14 mouse cellular contexts compared by ENCODE assay signal in the genomic region with DNA sequence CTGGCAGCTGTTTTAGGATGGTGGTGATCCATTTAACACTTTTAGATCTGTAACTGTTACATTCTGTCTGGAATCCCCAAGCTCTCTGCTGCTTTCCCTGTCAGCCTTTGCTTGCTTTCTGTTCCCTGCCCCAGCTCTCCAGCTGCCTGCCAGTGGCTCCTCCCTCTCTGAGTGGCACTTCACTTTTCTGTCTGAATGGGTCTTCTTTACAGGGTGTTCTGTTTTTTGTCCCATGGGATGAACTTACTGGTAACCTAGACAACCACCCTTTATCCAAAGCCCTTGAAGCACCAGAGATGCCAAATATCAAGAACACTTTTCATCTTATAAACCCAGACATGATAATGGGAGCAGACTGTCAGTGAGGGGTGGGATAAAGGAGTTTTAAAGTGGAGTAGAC.
DNase-seq lines count a peak whose midpoint lies in the region; ATAC-seq and TF ChIP-seq lines count a peak whose summit lies in the region.
"Had no signal": no experiment of that assay in that cellular context is flagged by ENCODE, and none has a peak within 500 bp of the region (broad histone marks: within the 10 kb centered on the region; RNA-seq: fewer than 3 reads in every experiment).

No protein-coding gene starts in this region.

- H3K4me2 ChIP-seq in embryonic facial prominence, embryonic 11.5 days (ENCODE audit: low read depth, low read length) = no peak overlapping the region

- intact Hi-C loops in left cerebral cortex, postnatal 4 days (cut with DNase I) = no loop called here
- intact Hi-C loops in left cerebral cortex, adult 2 months (cut with DNase I) = no loop called here

- H3K4me3 ChIP-seq in left cerebral cortex, adult 2 months = no peak overlapping the region
- H3K4me3 ChIP-seq in embryonic facial prominence, embryonic 11.5 days (ENCODE audit: low read depth, low read length) = no peak overlapping the region
- no peak overlapping the region for H3K4me3 ChIP-seq in midbrain, embryonic 10.5 days
- H3K4me3 ChIP-seq: limb, embryonic 10.5 days had no signal

- no peaks in the 10 kb centered on the region for H3K27me3 ChIP-seq in embryonic facial prominence, embryonic 11.5 days (ENCODE audit: control insufficient read depth, insufficient read depth, low read length)
- H3K27me3 ChIP-seq in midbrain, embryonic 10.5 days (ENCODE audit: low read depth, poor library complexity, severe bottlenecking) = no peaks in the 10 kb centered on the region

- no peaks in the 10 kb centered on the region for H3K36me3 ChIP-seq in embryonic facial prominence, embryonic 11.5 days (replicated peaks; ENCODE audit: control insufficient read depth, insufficient read depth, low read depth, low read length)
- no peaks in the 10 kb centered on the region for H3K36me3 ChIP-seq in midbrain, embryonic 10.5 days
- H3K36me3 ChIP-seq: limb, embryonic 10.5 days had no signal

- no peaks in the 10 kb centered on the region for H3K4me1 ChIP-seq in embryonic facial prominence, embryonic 11.5 days (ENCODE audit: control insufficient read depth, insufficient read depth, low read length)
- peaks cover 24% of the 10 kb centered on the region for H3K4me1 ChIP-seq in midbrain, embryonic 10.5 days
- H3K4me1 ChIP-seq: limb, embryonic 10.5 days had no signal

- no peaks in the 10 kb centered on the region for H3K9me3 ChIP-seq in embryonic facial prominence, embryonic 11.5 days (replicated peaks; ENCODE audit: control insufficient read depth, low read length)
- H3K9me3 ChIP-seq in midbrain, embryonic 10.5 days (replicated peaks) = peaks cover 8% of the 10 kb centered on the region; the same call in 1 of the 2 replicates
- H3K9me3 ChIP-seq: limb, embryonic 10.5 days had no signal

- no peak for TF ChIP-seq CTCF in left cerebral cortex, adult 2 months (IDR thresholded peaks at IDR 0.05)

- DNase-seq in left cerebral cortex, postnatal 4 days = peak; percentile 7
- DNase-seq in left cerebral cortex, adult 2 months (ENCODE audit: extremely low spot score in 1 of 2, low spot score in 2 of 2) = no peak
- peak; percentile 25 for DNase-seq in embryonic facial prominence, embryonic 11.5 days (ENCODE audit: low spot score)
- peak; percentile 32 for DNase-seq in midbrain, embryonic 10.5 days (ENCODE audit: low spot score)
- DNase-seq in yolk sac, embryonic 10.5 days (ENCODE audit: low spot score) = peak; percentile 14
- DNase-seq in urinary bladder, adult 2 months (ENCODE audit: low spot score) = no peak
- no peak for DNase-seq in lung, postnatal 14 days
- DNase-seq: adrenal gland, postnatal 10 days; cerebellum, postnatal 25 days; heart, adult 11 months had no signal

- ATAC-seq in embryonic facial prominence, embryonic 11.5 days (replicated peaks; ENCODE audit: insufficient number of reproducible peaks, low FRiP score, low TSS enrichment, low read depth) = peak; percentile 62; the same call in 1 of the 2 replicates
- ATAC-seq: inflammation-experienced regulatory T-cells, adult 6 months had no signal

- no peak overlapping the region for H3K9ac ChIP-seq in embryonic facial prominence, embryonic 11.5 days (replicated peaks; ENCODE audit: low read length)
- H3K9ac ChIP-seq: liver, embryonic 14.5 days had no signal

- no peak overlapping the region for H3K27ac ChIP-seq in left cerebral cortex, adult 2 months
- no peak overlapping the region for H3K27ac ChIP-seq in embryonic facial prominence, embryonic 11.5 days (replicated peaks; ENCODE audit: low read depth, low read length)
- H3K27ac ChIP-seq in midbrain, embryonic 10.5 days (replicated peaks) = peak overlapping the region; percentile 67
- H3K27ac ChIP-seq: kidney, postnatal 0 days; limb, embryonic 10.5 days; liver, embryonic 14.5 days had no signal

Comparison
In these comparisons a context has a peak if more than half of its experiments do, and no peak if none do; other contexts are left out.
1. DNase-seq: peak in left cerebral cortex, postnatal 4 days (single experiment), embryonic facial prominence, embryonic 11.5 days (single experiment), midbrain, embryonic 10.5 days (single experiment) and yolk sac, embryonic 10.5 days (single experiment); none in left cerebral cortex, adult 2 months (0 of 2), urinary bladder, adult 2 months (single experiment) and lung, postnatal 14 days (single experiment).